Mouse (Mus musculus) left cerebral cortex, adult 2 months (tissue): ENCODE data around the gene Dclre1b. TPM values are rescaled to one million over a fixed set of nuclear protein-coding genes. Genes with fewer than 3 reads are reported as not detected.
"Not testable (repeated sequence)": the region's sequence is repeated elsewhere in the genome, so short reads cannot be mapped to it uniquely, and the experiment has no call there.

Experiments
- DNase-seq, 2 experiments: peaks; one replicate each; pipeline ENCODE4 v3.0.0; 2021 to 2022; ENCODE audit warnings: low spot score in 2 of 2, mixed read lengths in 1 of 2; ENCODE audit errors: extremely low spot score in 1 of 2
- H3K27ac ChIP-seq: fragments of 200-600 bp; 2 replicates; pipeline ENCODE4 v1.8.1; 2022
- H3K4me3 ChIP-seq: fragments of 200-600 bp; 2 replicates; pipeline ENCODE4 v1.8.1; 2022
- CTCF ChIP-seq: fragments of 200-600 bp; IDR thresholded peaks from 2 replicates; pipeline ENCODE4 v1.8.1; 2022; ENCODE audit warnings: antibody characterized with exemption, mild to moderate bottlenecking, moderate library complexity
- intact Hi-C: fragments of 180-260 bp; cut with DNase I; formaldehyde crosslinking; loops from one replicate; pipeline ENCODE4 v1.15.1; 2025
- long read RNA-seq, 2 experiments: library from polyadenylated mRNA; stranded (forward); transcript quantifications; one replicate each; pipeline ENCODE4 v2.0.0; 2021; ENCODE audit warnings: borderline mapping rate in 2 of 2
- total RNA-seq, 2 experiments: library from RNA; stranded (reverse); gene quantifications; 2 replicates each; pipeline ENCODE4 v1.2.3; 2021

Gene Dclre1b
- total RNA-seq, result 1 to 10 TPM; 7.7 to 8.2 TPM
- long read RNA-seq, experiment 1, full-length matches to known transcripts, result 9 of 13 reads
- long read RNA-seq, experiment 1, partial matches to known transcripts, result 1 of 13 reads
- long read RNA-seq, experiment 1, other reads (novel, unspliced or antisense), result 3 of 13 reads
- long read RNA-seq, experiment 2, full-length matches to known transcripts, result 4 of 6 reads
- long read RNA-seq, experiment 2, partial matches to known transcripts, result 0 of 6 reads
- long read RNA-seq, experiment 2, other reads (novel, unspliced or antisense), result 2 of 6 reads

GRCm38 (mm10) chr3:103808891-103809798 lies at the start of gene Dclre1b, which contains the start of the genes Ap4b1 and Gm43064:
Dclre1b (minus strand) TSS chr3:103809444.
Ap4b1 (plus strand) TSS chr3:103809520.
Gm43064 (plus strand) TSS chr3:103809573.
- intact Hi-C loops, result loop anchor here (1.0 to 5.0 kb wide), 4 partner anchors 18 to 158 kb away; partner anchors contain the start of genes Hipk1, Phtf1 and Rsbn1
- H3K4me3 ChIP-seq, result peak within 1 kb of the TSS; percentile 77

GRCm38 (mm10) chr3:103857977-103858563 lies 48.8 kb upstream of the Dclre1b start:
- intact Hi-C loops, result no loop called here
- Histone ChIP-seq H3K4me3 (no peak overlapping the region), H3K27ac (no peak overlapping the region)
- DNase-seq, result no peak
- TF ChIP-seq CTCF, result no peak

More at GRCm38 (mm10) chr3:103808891-103809798, at the start of gene Dclre1b, which contains the start of the genes Ap4b1 and Gm43064:
- H3K27ac ChIP-seq, result peak within 1 kb of the TSS; percentile 88
- DNase-seq, result peak; percentile 87 to 90
- TF ChIP-seq CTCF, result no peak

- TF ChIP-seq CTCF, result no peak
- intact Hi-C loops, result no loop called here
Observed at GRCm38 (mm10) chr3:103857036-103857805, 48.0 kb upstream of the Dclre1b start.

GRCm38 (mm10) chr3:103853804-103854203 lies 44.6 kb upstream of the Dclre1b start:
- H3K4me3 ChIP-seq, result no peak overlapping the region
- intact Hi-C loops, result loop anchor here (5.0 kb wide), 1 partner anchor 33 kb away; no protein-coding TSS in a partner anchor
- TF ChIP-seq CTCF, result no peak
- H3K27ac ChIP-seq, result no peak overlapping the region
- DNase-seq, result no peak

More at GRCm38 (mm10) chr3:103857036-103857805, 48.0 kb upstream of the Dclre1b start:
- H3K4me3 ChIP-seq, result no peak overlapping the region
- no peak overlapping the region for H3K27ac ChIP-seq
- no peak for DNase-seq

GRCm38 (mm10) chr3:103852565-103853299 lies 43.5 kb upstream of the Dclre1b start:
- Histone ChIP-seq H3K4me3 (no peak overlapping the region), H3K27ac (no peak overlapping the region)
- DNase-seq, result peak in 1 of 2 experiments; percentile 20
- TF ChIP-seq CTCF, result peak; percentile 49
- intact Hi-C loops, result loop anchor here (5.0 kb wide), 1 partner anchor 35 kb away; no protein-coding TSS in a partner anchor

GRCm38 (mm10) chr3:103851882-103852281 lies 42.6 kb upstream of the Dclre1b start:
- no peak for DNase-seq
- Histone ChIP-seq H3K4me3 (no peak overlapping the region), H3K27ac (no peak overlapping the region)
- intact Hi-C loops, result loop anchor here (5.0 kb wide), 1 partner anchor 35 kb away; no protein-coding TSS in a partner anchor
- no peak for TF ChIP-seq CTCF

- no peak for TF ChIP-seq CTCF
- no peak overlapping the region for H3K27ac ChIP-seq
- no peak for DNase-seq
Observed at GRCm38 (mm10) chr3:103851481-103851880, 42.2 kb upstream of the Dclre1b start.

GRCm38 (mm10) chr3:103850644-103851363 lies 41.6 kb upstream of the Dclre1b start:
- no peak overlapping the region for H3K4me3 ChIP-seq
- no peak for DNase-seq
- TF ChIP-seq CTCF, result no peak
- intact Hi-C loops, result loop anchor here (5.0 kb wide), 1 partner anchor 36 kb away; no protein-coding TSS in a partner anchor
- no peak overlapping the region for H3K27ac ChIP-seq

More at GRCm38 (mm10) chr3:103851481-103851880, 42.2 kb upstream of the Dclre1b start:
- no peak overlapping the region for H3K4me3 ChIP-seq
- intact Hi-C loops, result loop anchor here (5.0 kb wide), 1 partner anchor 36 kb away; no protein-coding TSS in a partner anchor

- DNase-seq, intact Hi-C loops, H3K27ac ChIP-seq, H3K4me3 ChIP-seq: not testable (repeated sequence)
Observed at GRCm38 (mm10) chr3:103840946-103841345, 31.7 kb upstream of the Dclre1b start.

GRCm38 (mm10) chr3:103840195-103840594 lies 31.0 kb upstream of the Dclre1b start:
- DNase-seq, H3K4me3 ChIP-seq, H3K27ac ChIP-seq, intact Hi-C loops: not testable (repeated sequence)
